Mouse (Mus musculus) layer of hippocampus, adult 2 months (tissue): Measurements from ENCODE around the gene Cmya5. TPM values are rescaled to one million over a fixed set of nuclear protein-coding genes. Genes with fewer than 3 reads are reported as not detected.
"Not testable (repeated sequence)": the region's sequence is repeated elsewhere in the genome, so short reads cannot be mapped to it uniquely, and the experiment has no call there.

ENCODE experiments used
- DNase-seq, 2 experiments: peaks; one replicate each; pipeline ENCODE4 v3.0.0; 2022; ENCODE audit warnings: low spot score in 2 of 2
- H3K27ac ChIP-seq: fragments of 200-600 bp; 2 replicates; pipeline ENCODE4 v1.8.1; 2022
- H3K4me3 ChIP-seq: fragments of 200-600 bp; 2 replicates; pipeline ENCODE4 v1.8.1; 2022; ENCODE audit warnings: mild to moderate bottlenecking
- CTCF ChIP-seq: fragments of 200-600 bp; conservative IDR thresholded peaks from 2 replicates; pipeline ENCODE4 v1.8.1; 2022; ENCODE audit warnings: antibody characterized with exemption, mild to moderate bottlenecking, moderate library complexity
- long read RNA-seq, 2 experiments: library from polyadenylated mRNA; stranded (forward); transcript quantifications; one replicate each; pipeline ENCODE4 v2.0.0; 2021; ENCODE audit warnings: borderline mapping rate in 2 of 2
- total RNA-seq, 2 experiments: library from RNA; stranded (reverse); gene quantifications; 2 replicates each; pipeline ENCODE4 v1.2.3; 2021

Cmya5 gene
- 1 to 10 TPM; 3.4 to 3.5 TPM for total RNA-seq
- long read RNA-seq, experiment 1 = 0 reads
- long read RNA-seq, experiment 2, partial matches to known transcripts = 2 of 2 reads
- long read RNA-seq, experiment 2, other reads (novel, unspliced or antisense) = 0 of 2 reads

DNA sequence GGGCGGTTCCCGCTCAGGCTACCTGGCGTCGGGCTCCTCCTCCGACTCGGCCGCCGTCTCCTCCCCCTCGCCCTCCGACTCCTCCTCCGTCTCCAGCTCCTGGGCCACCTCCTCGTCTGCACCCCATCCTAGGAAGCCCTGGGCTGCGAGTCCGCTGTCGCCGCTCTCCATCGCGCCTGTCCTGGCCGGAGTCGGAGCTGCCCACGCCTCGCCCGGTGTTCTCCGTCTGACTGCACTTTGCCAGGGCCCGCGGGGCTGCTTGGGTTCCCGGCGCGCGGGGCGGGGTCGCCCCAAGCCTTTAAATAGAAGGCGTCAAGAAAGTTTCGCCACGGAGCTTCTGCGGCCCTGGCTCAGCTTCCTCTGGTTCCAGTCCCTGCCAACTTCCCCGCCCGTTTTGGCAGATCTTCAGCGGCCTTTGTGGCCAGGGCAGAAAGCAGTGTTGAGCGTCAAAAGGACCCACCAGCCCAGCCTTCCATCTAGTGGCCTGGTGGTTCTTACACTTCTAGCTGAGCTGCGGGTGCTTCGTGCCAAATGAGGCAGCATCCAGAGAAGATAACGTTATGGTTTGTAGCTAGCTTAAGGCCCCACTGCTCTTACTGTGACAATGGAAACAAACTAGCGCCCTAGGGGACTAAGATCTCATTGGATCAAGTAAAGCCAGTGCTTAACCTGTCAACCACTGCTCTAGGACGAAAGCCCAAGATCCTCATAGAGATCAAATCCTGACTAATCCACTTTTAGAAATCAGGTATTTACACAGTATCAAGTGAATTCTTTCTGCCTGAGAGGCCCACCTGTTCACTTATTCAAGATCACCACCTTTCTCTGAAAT is at the start of gene Cmya5:
Gene Cmya5, minus strand, starts transcription at position 389 of the 832 bp plus-strand sequence.
- Histone ChIP-seq H3K27ac (peak within 1 kb of the TSS; percentile 88), H3K4me3 (peak within 1 kb of the TSS; percentile 72)
- TF ChIP-seq CTCF = peak; percentile 64
- DNase-seq = peak; percentile 73 to 74

DNA sequence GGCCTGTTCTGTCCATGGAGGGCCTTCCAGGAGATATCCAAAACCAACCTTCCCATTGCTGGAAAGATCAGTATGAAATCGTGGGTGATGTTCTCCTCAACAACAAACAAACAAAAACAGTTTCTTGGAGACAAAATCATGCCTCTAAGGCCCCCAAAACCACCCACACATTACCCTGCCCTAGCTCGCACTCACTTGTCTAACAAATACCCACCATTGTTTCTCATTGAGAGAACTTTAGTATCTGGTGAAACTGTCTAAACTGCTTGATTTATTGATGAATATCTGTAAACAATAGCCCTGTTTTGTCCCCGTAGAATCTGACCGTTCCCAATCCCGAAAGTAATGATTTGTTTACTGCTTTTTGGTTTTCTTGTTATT is 48.1 kb upstream of the Cmya5 start:
- Histone ChIP-seq H3K4me3 (peak overlapping the region; percentile 95), H3K27ac (peak overlapping the region; percentile 98)
- no peak for DNase-seq
- no peak for TF ChIP-seq CTCF

DNA sequence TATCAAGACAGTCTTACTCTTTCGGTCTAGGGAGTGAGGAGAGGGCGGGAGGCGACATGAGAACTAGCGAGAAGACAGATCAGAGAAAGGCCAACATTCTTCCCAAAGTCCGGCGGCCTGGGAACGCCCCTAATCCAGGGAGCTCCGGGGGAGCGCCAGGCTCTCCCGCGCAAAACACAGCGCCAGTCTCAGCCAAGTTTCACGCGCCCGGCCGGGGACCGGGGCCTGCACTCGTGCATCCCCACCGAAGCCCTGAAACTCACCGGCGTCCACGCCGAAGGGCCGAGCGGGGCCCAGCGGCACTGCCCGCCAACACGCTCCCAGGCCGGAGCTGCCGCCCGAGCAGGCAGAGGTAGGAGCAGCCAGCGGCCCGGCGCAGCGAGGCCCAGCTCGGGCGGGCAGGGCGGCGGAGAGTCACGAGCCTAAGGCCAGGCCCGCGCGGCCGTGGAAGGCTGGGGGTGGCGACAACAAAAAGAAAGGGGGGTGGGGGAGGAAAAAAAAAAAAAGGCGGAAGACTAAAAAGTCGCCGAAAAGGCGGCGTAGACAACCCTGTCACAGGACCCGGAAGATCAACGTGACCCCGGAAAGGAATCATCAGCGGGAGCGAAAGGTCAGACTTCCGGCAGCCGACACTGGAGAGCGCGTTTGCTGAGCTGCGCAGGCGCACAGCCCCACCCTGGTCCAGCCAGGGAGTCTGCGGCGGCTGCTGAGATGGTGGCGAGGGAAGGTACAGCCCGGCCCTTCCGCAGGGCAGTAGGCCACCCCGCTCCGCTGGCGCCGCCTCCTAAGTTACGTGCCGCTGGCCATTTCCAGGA is 47.5 kb upstream of the Cmya5 start, which contains the start of gene Tent2:
Gene Tent2, minus strand, starts transcription at position 555 of the 815 bp plus-strand sequence.
- peak within 1 kb of the TSS; percentile 95 for H3K4me3 ChIP-seq
- peak; percentile 38 for TF ChIP-seq CTCF
- peak within 1 kb of the TSS; percentile 98 for H3K27ac ChIP-seq
- peak; percentile 90 to 96 for DNase-seq

DNA sequence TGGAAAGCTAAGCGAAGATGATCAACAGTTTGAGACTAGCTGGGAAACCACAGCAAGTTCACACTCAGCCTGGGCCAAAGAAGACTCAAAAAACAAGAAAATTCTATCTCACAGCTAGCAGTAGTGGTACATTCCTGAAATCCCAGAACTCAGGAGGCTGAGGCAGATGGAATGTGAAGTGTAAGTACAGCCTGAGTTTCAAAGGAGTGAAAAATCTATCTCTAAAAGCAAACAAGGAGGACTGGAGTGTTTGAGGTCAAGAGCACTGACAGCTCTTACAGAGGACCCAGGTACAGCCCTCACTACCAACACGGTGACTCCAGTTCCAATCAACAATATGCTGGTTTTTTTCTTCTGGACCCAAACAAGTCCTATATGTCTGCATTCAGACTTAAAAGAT is 44.9 kb upstream of the Cmya5 start:
- H3K27ac ChIP-seq = no peak overlapping the region
- DNase-seq = no peak
- no peak overlapping the region for H3K4me3 ChIP-seq
- no peak for TF ChIP-seq CTCF

DNA sequence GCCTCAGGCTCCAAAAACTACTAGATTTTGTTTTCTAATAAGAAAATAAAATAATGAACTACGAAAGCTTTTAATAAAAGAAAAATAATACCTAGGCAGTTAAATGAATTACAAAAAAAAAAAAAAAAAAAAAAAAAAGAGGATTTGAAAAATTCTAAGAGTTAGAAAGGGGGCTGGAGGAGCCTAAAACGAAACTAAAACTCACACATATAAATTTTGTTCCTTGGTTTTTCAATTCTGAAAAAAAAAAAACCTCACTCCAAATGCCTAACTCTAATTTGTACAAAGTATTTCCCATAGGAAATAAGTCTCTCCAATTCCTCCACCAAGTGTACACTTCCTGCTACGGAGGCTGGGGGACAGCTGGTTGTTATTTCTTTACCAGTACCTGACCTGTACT is 44.2 kb upstream of the Cmya5 start:
- Histone ChIP-seq H3K4me3 (no peak overlapping the region), H3K27ac (no peak overlapping the region)
- TF ChIP-seq CTCF = no peak
- no peak for DNase-seq

DNA sequence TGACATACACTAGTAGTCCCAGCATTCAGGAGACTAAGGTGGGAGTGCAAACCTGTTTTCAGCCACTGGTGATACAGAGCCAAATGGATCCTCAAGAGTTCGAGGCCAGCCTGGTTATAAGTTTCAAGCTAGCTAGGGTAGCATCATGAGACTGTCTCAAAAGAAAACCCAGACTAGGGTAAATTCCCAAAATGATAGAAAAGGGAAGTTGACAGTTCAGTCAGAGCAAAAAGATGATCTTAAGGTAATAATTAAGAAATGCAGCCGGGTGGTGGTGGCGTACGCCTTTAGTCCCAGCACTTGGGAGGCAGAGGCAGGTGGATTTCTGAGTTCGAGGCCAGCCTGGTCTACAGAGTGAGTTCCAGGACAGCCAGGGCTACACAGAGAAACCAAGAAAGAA is 43.3 kb upstream of the Cmya5 start:
- not testable (repeated sequence) for H3K4me3 ChIP-seq, DNase-seq, H3K27ac ChIP-seq

DNA sequence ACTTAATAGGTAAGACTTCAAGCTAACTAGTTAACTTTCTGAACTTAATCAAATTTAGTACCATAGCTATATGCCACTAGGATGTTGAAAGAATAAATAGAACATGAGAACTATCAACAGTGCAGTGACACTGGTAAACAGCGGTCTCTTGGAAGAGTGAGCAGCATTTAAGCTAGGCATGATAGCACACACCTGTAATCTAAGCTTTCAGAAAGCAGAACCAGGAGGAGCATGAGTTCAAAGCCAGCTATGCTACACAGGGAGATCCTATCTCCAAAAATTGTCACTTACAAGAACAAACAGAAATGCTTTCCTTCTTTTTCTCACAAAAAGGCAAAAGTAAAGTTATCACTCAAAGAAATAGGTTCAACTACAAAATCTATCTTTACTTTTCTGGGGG is 35.8 kb upstream of the Cmya5 start:
- Histone ChIP-seq H3K27ac (no peak overlapping the region), H3K4me3 (no peak overlapping the region)
- DNase-seq = no peak
- no peak for TF ChIP-seq CTCF

DNA sequence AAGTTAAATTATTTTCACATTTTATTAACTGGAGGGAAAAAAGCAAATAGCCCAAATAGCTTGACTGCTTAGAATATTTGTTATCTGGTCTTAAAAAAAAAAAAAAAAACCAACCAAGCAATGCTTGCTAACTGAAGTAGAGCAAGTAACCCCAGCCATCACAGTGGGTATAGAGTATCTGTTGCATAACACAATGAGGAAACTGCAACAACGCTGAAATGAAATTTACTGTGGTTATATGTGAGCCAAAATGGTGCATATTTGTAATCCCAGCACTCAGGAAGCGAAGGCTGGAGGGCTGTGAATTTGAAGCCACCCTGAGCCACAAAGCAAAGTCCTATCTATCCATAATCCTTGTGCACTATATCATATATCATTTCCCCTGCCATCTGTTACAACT is 35.0 kb upstream of the Cmya5 start:
- Histone ChIP-seq H3K4me3 (no peak overlapping the region), H3K27ac (no peak overlapping the region)
- no peak for TF ChIP-seq CTCF
- no peak for DNase-seq

DNA sequence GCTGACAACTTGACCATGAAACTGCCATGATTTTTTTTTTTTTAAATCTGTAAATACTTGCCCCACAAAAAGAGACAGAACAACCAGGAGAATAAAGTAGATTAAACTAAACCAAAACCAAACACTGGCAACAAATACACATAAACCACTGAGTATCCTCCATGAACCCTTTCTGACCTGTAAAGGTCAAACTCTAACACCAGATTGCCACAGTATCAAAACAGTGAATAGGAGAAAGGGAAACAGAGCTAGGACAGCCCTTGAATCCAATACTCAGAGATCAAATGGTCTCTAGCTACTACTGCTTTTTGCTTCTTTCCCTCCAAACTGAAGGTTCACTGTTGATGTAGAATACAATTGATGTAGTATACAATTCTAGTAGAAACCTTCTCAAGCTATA is 33.0 kb upstream of the Cmya5 start:
- Histone ChIP-seq H3K27ac (no peak overlapping the region), H3K4me3 (no peak overlapping the region)
- no peak for TF ChIP-seq CTCF
- no peak for DNase-seq

DNA sequence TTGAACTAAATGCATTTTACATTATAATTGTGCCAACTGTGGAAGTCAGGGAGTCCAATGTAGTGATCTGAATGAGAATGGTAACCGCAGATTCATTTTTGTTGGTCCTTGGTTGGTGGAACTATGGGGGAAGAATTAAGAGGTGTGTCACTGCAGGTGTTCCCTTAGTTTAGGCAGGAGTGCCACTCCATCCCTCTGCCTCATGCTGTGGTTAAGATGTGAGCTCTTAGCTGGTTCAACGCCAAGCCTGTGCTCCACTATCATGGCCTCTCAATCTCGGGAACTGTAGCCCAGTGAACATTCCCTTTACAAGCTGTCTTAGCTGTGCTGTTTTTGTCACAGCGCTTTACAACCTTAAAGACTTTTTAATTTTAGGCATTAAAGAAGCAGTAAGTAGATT is 18.8 kb upstream of the Cmya5 start:
- TF ChIP-seq CTCF = no peak
- no peak overlapping the region for H3K4me3 ChIP-seq
- H3K27ac ChIP-seq = no peak overlapping the region
- no peak for DNase-seq

DNA sequence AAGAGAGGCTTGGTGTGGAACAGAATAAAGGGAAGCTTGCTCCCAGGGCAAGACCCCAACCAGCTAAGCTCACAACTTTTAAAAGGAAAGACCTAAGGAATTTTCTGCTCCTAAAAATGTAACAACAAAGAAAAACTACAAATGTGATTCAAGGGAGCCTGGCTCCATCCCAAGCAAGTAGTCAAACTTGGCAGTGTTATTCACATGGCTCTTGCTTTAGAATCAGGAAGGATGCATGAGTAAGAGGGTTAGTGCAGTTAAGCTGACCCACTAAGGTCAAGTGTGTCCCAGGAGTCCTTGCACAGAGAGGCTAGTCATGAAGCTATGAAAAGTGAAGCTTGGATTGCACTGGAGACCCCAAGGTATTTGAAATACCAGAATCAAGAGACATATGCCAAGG is 17.9 kb upstream of the Cmya5 start:
- Histone ChIP-seq H3K27ac (no peak overlapping the region), H3K4me3 (no peak overlapping the region)
- no peak for TF ChIP-seq CTCF
- DNase-seq = no peak

DNA sequence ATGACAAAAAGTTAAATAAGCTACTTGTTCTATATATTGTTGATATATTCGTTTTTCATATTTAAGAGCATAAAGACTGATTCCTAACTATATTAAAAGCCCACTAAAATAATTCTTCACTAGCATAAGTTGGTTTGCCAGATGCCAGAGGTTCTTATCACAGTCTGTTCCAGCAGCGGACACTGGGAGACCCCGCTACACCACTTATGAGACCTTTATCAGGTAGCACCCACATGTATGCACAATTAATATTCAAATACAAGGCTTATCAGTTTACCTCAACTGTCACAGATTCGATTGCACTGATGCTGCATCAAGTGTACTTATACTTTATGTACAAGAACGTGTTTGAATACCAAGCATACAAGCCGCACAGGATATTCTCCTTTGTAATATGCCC is 13.7 kb upstream of the Cmya5 start:
- Histone ChIP-seq H3K27ac (no peak overlapping the region), H3K4me3 (no peak overlapping the region)
- no peak for DNase-seq
- no peak for TF ChIP-seq CTCF

DNA sequence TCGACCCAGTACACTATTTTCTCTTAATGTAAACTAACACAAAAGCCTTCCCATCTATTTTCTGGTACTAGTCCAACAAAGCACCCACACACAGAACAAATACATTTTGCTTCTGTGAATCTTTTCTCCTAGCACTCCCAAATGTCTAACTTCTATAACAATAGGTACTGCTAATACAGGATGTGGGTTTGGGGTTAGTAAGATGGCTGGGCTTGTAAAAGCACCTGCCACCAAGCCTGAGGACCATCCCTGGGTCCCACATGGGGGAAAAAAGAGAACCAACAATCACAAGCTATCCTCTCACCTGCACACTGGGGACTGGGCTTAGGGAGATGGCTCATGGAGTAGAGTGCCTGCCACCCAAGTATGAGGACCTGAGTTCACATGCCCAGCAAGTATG is 8.8 kb upstream of the Cmya5 start:
- H3K27ac ChIP-seq = peak overlapping the region; percentile 15; the same call in 1 of the 2 replicates
- TF ChIP-seq CTCF = no peak
- DNase-seq = no peak
- H3K4me3 ChIP-seq = no peak overlapping the region
